Mouse (Mus musculus) hindlimb bud, embryonic 11.5 days (tissue): ENCODE measurements at regions not wholly inside any gene's neighbourhood (a gene's known extent, or its start where the extent isn't known, plus 50 kb on each side); places are given as distances from the start of the nearest gene placed in this dataset.

Source experiments
- DNase-seq: peaks from one replicate; pipeline ENCODE4 v3.0.0-alpha.2; 2012; ENCODE audit warnings: low read depth, low spot score; ENCODE audit errors: extremely low spot score

- DNase-seq: no peak
These were observed 244.6 kb upstream of the Npvf start for GRCm38 (mm10) chr6:50898792-50899191.

- DNase-seq: no peak
These were observed 261.2 kb upstream of the Npvf start for GRCm38 (mm10) chr6:50915166-50916030.

GRCm38 (mm10) chr6:50918248-50918647, 264.0 kb upstream of the Npvf start:
- no peak for DNase-seq

- DNase-seq: no peak
These were observed 268.0 kb upstream of the Npvf start for GRCm38 (mm10) chr6:50922235-50922634.

DNA sequence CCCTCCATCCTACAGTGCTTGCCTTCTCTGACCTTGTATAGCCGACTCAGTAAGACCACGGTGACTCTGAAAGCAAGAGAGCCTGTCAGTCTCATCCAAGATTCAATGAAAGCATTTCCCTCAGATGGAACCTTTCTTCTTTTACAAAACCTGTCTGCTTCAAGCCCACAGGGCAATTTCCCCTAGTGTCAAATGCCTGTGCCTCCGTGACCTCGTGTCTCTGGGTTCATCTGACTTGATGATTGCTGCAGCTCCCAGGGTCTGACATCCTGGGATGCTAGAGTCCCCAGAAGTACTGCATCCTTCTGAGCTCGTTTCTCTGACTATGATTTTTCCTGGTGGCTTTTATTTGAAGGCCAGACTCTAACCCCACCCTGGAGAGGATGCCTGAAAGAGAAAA, 270.3 kb upstream of the Npvf start:
- no peak for DNase-seq

DNA sequence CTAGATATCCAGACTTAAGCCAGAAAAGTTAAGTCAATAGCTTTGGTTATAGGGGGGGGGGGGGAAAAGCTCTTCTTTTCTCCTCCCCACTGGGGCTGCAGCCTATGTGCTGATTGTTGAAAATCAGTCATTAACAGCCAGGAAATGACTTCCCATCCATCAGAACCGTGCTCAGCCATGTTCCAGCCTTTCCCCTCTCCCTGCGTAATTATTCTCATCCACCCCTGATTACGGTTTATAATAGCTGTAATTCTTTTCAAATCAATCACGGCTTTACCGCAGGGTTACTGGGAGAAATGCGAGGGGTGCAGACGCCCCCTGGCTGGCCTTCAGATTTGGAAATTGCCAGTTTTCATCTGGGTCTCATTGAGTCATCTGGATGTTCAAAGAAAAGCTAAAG, 270.8 kb upstream of the Npvf start:
- DNase-seq: no peak

DNA sequence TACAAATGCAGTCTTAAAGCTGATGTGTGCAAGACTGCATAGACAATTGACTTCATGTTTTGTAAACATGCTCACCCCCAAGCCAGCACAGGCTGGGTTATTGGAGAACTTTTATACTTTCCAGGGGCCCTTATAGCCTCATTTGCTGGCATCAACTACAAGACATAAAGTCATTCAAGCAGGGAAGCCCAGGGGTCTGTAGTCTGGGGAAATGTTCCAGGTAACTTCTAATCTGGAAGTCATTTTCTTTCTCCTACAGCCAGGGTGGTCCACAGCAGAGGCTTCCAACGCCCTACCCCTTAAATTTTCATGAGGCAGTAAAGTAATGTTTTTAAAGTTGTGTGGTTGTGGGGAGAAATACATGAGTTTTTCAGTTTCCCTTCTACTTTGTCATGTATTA, 272.1 kb upstream of the Npvf start:
- no peak for DNase-seq

- no peak for DNase-seq
These were observed 275.3 kb upstream of the Npvf start for GRCm38 (mm10) chr6:50929503-50929902.

- no peak for DNase-seq
These were observed 279.3 kb upstream of the Npvf start for GRCm38 (mm10) chr6:50933510-50933909.

- no peak for DNase-seq
These were observed 280.0 kb upstream of the Npvf start for GRCm38 (mm10) chr6:50934245-50934644.

- no peak for DNase-seq
These were observed 282.1 kb upstream of the Npvf start for GRCm38 (mm10) chr6:50936306-50936705.

- DNase-seq: no peak
These were observed 282.9 kb upstream of the Npvf start for GRCm38 (mm10) chr6:50937094-50937493.

GRCm38 (mm10) chr6:50938879-50939278, 284.6 kb upstream of the Npvf start:
- no peak for DNase-seq

- DNase-seq: no peak
These were observed 285.2 kb upstream of the Npvf start for GRCm38 (mm10) chr6:50939440-50939839.

GRCm38 (mm10) chr6:50940118-50940517, 285.9 kb upstream of the Npvf start:
- no peak for DNase-seq

DNA sequence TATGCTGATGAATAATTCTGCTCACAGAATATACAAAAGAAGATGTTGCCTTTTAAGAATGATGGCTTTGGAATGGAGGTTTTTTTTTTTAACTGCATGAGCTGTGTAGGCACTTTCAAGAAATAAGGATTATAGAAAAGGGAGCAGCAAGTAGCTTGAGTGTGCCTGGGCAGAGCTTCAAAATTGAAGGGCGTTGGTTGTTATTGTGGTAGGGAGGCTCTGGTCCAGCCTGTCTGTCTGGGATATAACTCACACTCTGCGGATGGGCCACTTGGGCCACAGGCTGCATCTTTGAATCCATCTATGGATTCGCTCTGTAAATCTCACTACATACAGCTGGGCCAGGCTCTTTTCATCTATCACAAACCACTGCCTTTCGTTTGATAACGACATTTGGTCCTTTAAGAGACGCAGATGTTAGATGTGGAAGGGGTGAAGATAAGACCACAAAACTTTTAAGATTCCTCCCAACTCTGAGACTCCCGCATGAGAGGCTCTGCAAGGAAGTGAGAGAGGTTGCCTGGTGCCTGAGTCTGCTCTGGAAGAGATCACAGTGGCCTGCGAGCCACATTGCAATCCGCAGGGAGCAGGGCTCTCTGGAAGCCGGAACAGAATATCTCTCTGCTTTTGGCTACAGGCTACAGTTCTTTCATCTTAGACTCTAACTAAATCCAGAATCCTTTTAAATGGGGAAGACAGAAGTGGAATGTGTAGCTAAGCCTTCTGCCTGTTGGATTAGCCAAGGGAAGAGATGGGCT, 286.6 kb upstream of the Npvf start:
- DNase-seq: no peak

DNA sequence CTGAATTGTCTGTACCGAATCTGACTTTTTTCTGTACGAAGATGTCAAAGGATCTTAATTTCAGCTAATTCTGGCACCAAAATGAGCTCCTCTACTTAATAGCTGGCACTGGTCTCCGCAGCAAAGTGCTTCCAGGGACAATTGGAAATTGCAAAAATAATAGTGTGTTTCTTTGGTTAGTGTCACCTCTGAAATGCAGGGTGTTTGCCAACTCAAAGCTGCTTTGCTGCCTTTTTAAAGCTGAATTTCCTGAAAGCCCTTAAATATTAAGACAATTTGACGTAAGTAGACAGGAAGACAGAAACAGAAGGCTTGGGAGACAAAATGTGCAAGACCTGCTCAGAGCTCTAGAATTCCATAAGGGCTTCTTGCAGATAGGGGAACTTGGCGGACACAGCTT, 288.5 kb upstream of the Npvf start:
- DNase-seq: no peak

GRCm38 (mm10) chr6:50948061-50948460, 293.8 kb upstream of the Npvf start:
- DNase-seq: no peak

DNA sequence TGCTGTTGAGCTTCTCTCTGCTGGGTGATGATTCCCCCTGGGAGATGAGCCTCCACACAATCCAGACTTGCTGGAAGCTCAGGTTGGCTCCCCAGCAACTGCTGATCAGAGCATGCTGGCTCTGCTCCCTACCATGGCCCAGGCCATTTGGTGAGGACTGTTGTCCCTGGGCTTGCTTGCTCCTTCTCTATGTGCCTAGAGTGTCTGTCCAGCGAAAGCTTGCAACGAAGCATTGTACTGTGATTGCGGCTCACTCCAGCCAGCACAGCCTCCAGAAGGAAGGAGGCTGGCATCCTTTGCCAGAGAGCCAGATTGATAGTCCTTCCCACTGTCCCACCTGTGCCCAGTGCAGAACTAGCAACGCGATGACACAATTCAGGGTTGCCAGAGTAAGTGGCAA, 295.1 kb upstream of the Npvf start:
- DNase-seq: no peak

- DNase-seq: no peak
These were observed 295.8 kb upstream of the Npvf start for GRCm38 (mm10) chr6:50949883-50950583.

GRCm38 (mm10) chr6:50957328-50957900, 303.2 kb upstream of the Npvf start:
- no peak for DNase-seq
